Mouse (Mus musculus): ENCODE measurements around the gene Gse1. TPM values are rescaled to one million over a fixed set of nuclear protein-coding genes. Genes with fewer than 3 reads are reported as not detected.
A peak's percentile ranks its signal among the peaks of the same experiment; 100 is the strongest.

Gene Gse1
- polyA plus RNA-seq, 1 experiment from 2014 or later: 20.7 TPM

- no peak for DNase-seq (ENCODE audit: low spot score, missing footprints)
- H3K4me2 ChIP-seq: peak overlapping the region; percentile 92
- H3K4me3 ChIP-seq (ENCODE audit: low read depth, low read length): peak overlapping the region; percentile 67
- no peaks in the 10 kb centered on the region for H3K36me3 ChIP-seq (ENCODE audit: control insufficient read depth, insufficient read depth, low read length)
- H3K9ac ChIP-seq (ENCODE audit: low read length): peak overlapping the region; percentile 78
- H3K27ac ChIP-seq (ENCODE audit: low read depth, low read length): peak overlapping the region; percentile 95
- no peak for ATAC-seq (ENCODE audit: low FRiP score)
- H3K4me1 ChIP-seq (ENCODE audit: control insufficient read depth, insufficient read depth, low read length): peaks cover 79% of the 10 kb centered on the region
- H3K9me3 ChIP-seq (ENCODE audit: control insufficient read depth, low read length): no peaks in the 10 kb centered on the region
- 35% methylated on average over 6 of the region's 6 CpGs for WGBS
- 0 out of 2 replicates have a peak, but pooled peaks cover 7% of the 10 kb centered on the region for H3K27me3 ChIP-seq (ENCODE audit: control insufficient read depth, insufficient read depth, low read length)
Measured at GRCm38 (mm10) chr8:120539381-120539774, 311.1 kb downstream of the Gse1 start.

- Histone ChIP-seq H3K36me3 (ENCODE audit: control insufficient read depth, insufficient read depth, low read length) (no peaks in the 10 kb centered on the region), H3K27me3 (ENCODE audit: control insufficient read depth, insufficient read depth, low read length) (0 out of 2 replicates have a peak, but pooled peaks cover 7% of the 10 kb centered on the region), H3K4me1 (ENCODE audit: control insufficient read depth, insufficient read depth, low read length) (peaks cover 73% of the 10 kb centered on the region), H3K4me2 (peak overlapping the region; percentile 92), H3K9me3 (ENCODE audit: control insufficient read depth, low read length) (no peaks in the 10 kb centered on the region), H3K4me3 (ENCODE audit: low read depth, low read length) (peak overlapping the region; percentile 67), H3K27ac (ENCODE audit: low read depth, low read length) (peak overlapping the region; percentile 95), H3K9ac (ENCODE audit: low read length) (peak overlapping the region; percentile 78)
- WGBS: 29% methylated on average over 23 of the region's 23 CpGs
- no peak for ATAC-seq (ENCODE audit: low FRiP score)
- DNase-seq (ENCODE audit: low spot score, missing footprints): no peak
Measured at GRCm38 (mm10) chr8:120539775-120540625, 311.7 kb downstream of the Gse1 start.

DNA sequence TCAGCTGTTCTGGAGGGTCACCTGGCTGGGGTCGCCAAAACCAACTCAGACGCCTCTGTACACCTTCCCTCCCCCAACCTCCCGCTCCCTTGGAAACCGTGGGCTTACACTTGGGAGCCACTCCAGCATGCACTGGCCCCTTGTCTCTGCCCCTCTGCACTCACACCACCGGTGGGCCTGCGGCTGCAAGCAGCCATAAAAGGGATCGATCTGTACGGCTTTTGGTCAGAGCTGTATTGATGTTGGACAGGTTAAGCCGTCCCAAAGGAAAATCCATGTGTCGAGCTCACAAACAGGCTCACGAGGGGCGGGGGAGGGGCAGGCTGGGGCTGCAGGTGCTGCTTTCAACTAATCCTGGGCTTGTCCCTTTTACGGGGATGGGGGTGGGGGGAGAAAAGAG lies 314.7 kb downstream of the Gse1 start:
- DNase-seq (ENCODE audit: low spot score, missing footprints) (no peak), ATAC-seq (ENCODE audit: low FRiP score) (no peak)
- H3K4me1 ChIP-seq (ENCODE audit: control insufficient read depth, insufficient read depth, low read length): peaks cover 73% of the 10 kb centered on the region
- no peak overlapping the region for H3K4me3 ChIP-seq (ENCODE audit: low read depth, low read length)
- H3K27ac ChIP-seq (ENCODE audit: low read depth, low read length): no peak overlapping the region; the same call in 1 of the 2 replicates
- no peaks in the 10 kb centered on the region for H3K27me3 ChIP-seq (ENCODE audit: control insufficient read depth, insufficient read depth, low read length)
- 0 out of 2 replicates have a peak overlapping the region, but pooled peaks have one; percentile 39 for H3K9ac ChIP-seq (ENCODE audit: low read length)
- H3K4me2 ChIP-seq: no peak overlapping the region
- no peaks in the 10 kb centered on the region for H3K36me3 ChIP-seq (ENCODE audit: control insufficient read depth, insufficient read depth, low read length)
- H3K9me3 ChIP-seq (ENCODE audit: control insufficient read depth, low read length): no peaks in the 10 kb centered on the region
- 18% methylated on average over 13 of the region's 13 CpGs for WGBS

DNA sequence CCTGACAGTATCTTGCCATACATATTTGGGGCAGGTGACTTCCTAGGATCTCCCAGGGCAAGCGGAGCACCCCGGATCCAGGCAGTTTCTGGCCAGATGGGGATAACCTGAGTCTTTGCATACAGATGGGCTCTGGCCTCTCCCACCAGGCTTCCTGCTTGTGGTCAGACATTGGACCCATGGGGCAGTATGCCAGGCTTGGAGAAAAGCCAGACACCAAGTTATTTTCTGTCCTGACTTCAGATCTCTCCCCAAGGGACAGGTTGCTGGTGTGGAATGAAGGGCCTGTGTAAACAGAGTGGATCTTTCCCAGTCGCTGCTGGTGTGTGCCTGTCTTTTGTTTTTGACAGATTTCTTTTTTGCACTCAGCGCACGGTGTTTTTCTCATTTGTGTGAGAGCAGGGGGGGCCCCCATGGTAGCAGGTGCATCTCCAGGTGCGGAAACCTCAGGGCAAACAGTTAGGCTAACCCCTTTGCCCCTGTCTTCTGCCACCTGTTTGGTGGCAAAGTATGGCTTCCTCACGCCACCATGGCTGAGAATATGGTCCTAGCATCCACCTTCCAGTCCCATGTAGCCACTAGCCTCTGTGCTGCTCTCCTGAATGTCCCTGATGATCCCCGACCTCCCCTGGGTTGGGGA lies 315.3 kb downstream of the Gse1 start:
- Histone ChIP-seq H3K36me3 (ENCODE audit: control insufficient read depth, insufficient read depth, low read length) (no peaks in the 10 kb centered on the region), H3K27ac (ENCODE audit: low read depth, low read length) (no peak overlapping the region; the same call in 1 of the 2 replicates), H3K4me1 (ENCODE audit: control insufficient read depth, insufficient read depth, low read length) (peaks cover 74% of the 10 kb centered on the region), H3K4me3 (ENCODE audit: low read depth, low read length) (no peak overlapping the region), H3K4me2 (no peak overlapping the region), H3K9me3 (ENCODE audit: control insufficient read depth, low read length) (no peaks in the 10 kb centered on the region), H3K27me3 (ENCODE audit: control insufficient read depth, insufficient read depth, low read length) (no peaks in the 10 kb centered on the region), H3K9ac (ENCODE audit: low read length) (no peak overlapping the region)
- ATAC-seq (ENCODE audit: low FRiP score): no peak
- DNase-seq (ENCODE audit: low spot score, missing footprints): no peak
- 68% methylated on average over 8 of the region's 8 CpGs for WGBS

DNA sequence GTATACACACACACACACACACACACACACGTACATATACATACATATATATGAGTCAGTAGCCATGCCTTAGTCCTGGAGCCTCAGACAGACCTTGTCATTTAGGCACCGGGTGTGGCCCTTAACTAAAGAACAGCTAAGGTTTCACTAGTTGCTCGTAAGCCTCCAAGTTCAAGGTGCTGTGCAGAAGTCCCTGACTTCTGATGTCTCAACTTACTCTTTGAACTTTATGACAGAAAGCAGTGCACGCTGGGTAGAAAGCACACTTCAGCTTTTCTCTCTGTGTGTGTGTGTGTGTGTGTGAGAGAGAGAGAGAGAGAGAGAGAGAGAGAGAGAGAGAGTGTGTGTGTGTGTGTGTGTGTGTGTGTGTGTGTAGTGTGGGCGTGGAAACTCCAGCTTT lies 315.9 kb downstream of the Gse1 start:
- no peak for ATAC-seq (ENCODE audit: low FRiP score)
- WGBS: 95% methylated on average over 5 of the region's 5 CpGs
- H3K27ac ChIP-seq (ENCODE audit: low read depth, low read length): no peak overlapping the region

DNA sequence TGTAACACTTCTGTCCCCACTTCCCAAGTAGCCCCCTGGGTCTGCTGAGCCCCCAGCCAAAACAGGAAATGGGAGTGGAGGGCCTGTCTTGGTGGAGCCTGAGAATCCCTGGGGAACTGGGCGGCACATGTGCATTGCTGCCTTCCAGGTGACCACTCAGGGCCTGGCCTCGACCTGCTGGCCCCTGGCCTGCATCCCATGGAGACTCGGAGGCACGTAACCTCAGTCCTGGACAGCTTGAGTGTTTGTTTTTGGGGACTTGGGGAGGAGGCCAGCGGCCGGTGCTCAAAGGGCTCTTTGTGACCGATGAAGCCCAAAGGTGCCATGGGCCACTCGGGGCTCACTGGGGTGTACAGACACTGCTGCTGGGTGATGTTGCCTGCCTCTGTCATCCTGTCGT lies 319.3 kb downstream of the Gse1 start:
- H3K4me1 ChIP-seq (ENCODE audit: control insufficient read depth, insufficient read depth, low read length): peaks cover 75% of the 10 kb centered on the region
- no peaks in the 10 kb centered on the region for H3K36me3 ChIP-seq (ENCODE audit: control insufficient read depth, insufficient read depth, low read length)
- DNase-seq (ENCODE audit: low spot score, missing footprints): no peak
- no peaks in the 10 kb centered on the region for H3K27me3 ChIP-seq (ENCODE audit: control insufficient read depth, insufficient read depth, low read length)
- H3K27ac ChIP-seq (ENCODE audit: low read depth, low read length): peak overlapping the region; percentile 87
- H3K9ac ChIP-seq (ENCODE audit: low read length): no peak overlapping the region
- 67% methylated on average over 9 of the region's 9 CpGs for WGBS
- H3K4me2 ChIP-seq: no peak overlapping the region
- no peak for ATAC-seq (ENCODE audit: low FRiP score)
- H3K9me3 ChIP-seq (ENCODE audit: control insufficient read depth, low read length): no peaks in the 10 kb centered on the region
- no peak overlapping the region for H3K4me3 ChIP-seq (ENCODE audit: low read depth, low read length)

More for the DNA sequence above, 315.9 kb downstream of the Gse1 start:
- Histone ChIP-seq H3K9me3 (ENCODE audit: control insufficient read depth, low read length) (no peaks in the 10 kb centered on the region), H3K36me3 (ENCODE audit: control insufficient read depth, insufficient read depth, low read length) (no peaks in the 10 kb centered on the region), H3K4me2 (no peak overlapping the region), H3K4me1 (ENCODE audit: control insufficient read depth, insufficient read depth, low read length) (peaks cover 74% of the 10 kb centered on the region), H3K27me3 (ENCODE audit: control insufficient read depth, insufficient read depth, low read length) (no peaks in the 10 kb centered on the region), H3K4me3 (ENCODE audit: low read depth, low read length) (no peak overlapping the region), H3K9ac (ENCODE audit: low read length) (no peak overlapping the region)
- DNase-seq (ENCODE audit: low spot score, missing footprints): no peak

DNA sequence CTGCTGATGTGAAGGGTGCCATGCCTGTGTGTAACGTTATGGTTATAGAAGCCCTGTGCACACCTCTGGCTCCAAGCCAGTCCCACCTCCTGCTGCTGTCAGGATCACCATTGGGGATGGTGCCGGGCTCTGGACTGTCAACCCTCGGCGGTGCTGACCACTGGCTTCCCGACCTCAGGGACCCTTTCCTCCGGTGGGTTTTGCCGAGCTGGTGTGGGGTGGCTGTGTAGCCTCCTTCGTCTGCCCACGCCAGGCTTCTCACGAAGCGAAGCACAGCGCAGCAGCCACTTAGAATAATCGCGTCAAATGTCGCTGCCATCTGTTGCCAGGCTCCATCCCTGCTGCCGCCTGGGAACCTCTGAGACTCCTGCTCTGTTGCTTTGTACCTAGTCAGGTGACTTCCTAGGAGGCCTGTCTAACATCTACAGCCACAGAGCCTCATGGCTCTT lies 320.1 kb downstream of the Gse1 start:
- H3K4me3 ChIP-seq (ENCODE audit: low read depth, low read length): no peak overlapping the region
- no peaks in the 10 kb centered on the region for H3K27me3 ChIP-seq (ENCODE audit: control insufficient read depth, insufficient read depth, low read length)
- no peak for DNase-seq (ENCODE audit: low spot score, missing footprints)
- 0 out of 2 replicates have a peak overlapping the region, but pooled peaks have one; percentile 16 for H3K9ac ChIP-seq (ENCODE audit: low read length)
- 62% methylated on average over 16 of the region's 16 CpGs for WGBS
- H3K4me2 ChIP-seq: 0 out of 2 replicates have a peak overlapping the region, but pooled peaks have one; percentile 4
- H3K27ac ChIP-seq (ENCODE audit: low read depth, low read length): peak overlapping the region; percentile 87
- no peaks in the 10 kb centered on the region for H3K36me3 ChIP-seq (ENCODE audit: control insufficient read depth, insufficient read depth, low read length)
- ATAC-seq (ENCODE audit: low FRiP score): no peak
- H3K4me1 ChIP-seq (ENCODE audit: control insufficient read depth, insufficient read depth, low read length): peaks cover 70% of the 10 kb centered on the region
- no peaks in the 10 kb centered on the region for H3K9me3 ChIP-seq (ENCODE audit: control insufficient read depth, low read length)

- peak overlapping the region; percentile 14; the same call in 1 of the 2 replicates for H3K4me3 ChIP-seq (ENCODE audit: low read depth, low read length)
- DNase-seq (ENCODE audit: low spot score, missing footprints): peak; percentile 93
Measured at GRCm38 (mm10) chr8:120549321-120549921, 321.2 kb downstream of the Gse1 start.

More at GRCm38 (mm10) chr8:120549321-120549921, 321.2 kb downstream of the Gse1 start:
- H3K4me2 ChIP-seq: peak overlapping the region; percentile 44
- no peaks in the 10 kb centered on the region for H3K9me3 ChIP-seq (ENCODE audit: control insufficient read depth, low read length)
- 13% methylated on average over 25 of the region's 25 CpGs for WGBS
- peak overlapping the region; percentile 87 for H3K27ac ChIP-seq (ENCODE audit: low read depth, low read length)
- peak overlapping the region; percentile 41 for H3K9ac ChIP-seq (ENCODE audit: low read length)
- peak; percentile 66 for ATAC-seq (ENCODE audit: low FRiP score)
- peaks cover 69% of the 10 kb centered on the region for H3K4me1 ChIP-seq (ENCODE audit: control insufficient read depth, insufficient read depth, low read length)
- H3K36me3 ChIP-seq (ENCODE audit: control insufficient read depth, insufficient read depth, low read length): peaks cover 3% of the 10 kb centered on the region
- no peaks in the 10 kb centered on the region for H3K27me3 ChIP-seq (ENCODE audit: control insufficient read depth, insufficient read depth, low read length)
